Mouse (Mus musculus) CH12.LX (cell line): Measurements from ENCODE around the gene Cers5. TPM values are rescaled to one million over a fixed set of nuclear protein-coding genes. Genes with fewer than 3 reads are reported as not detected.

Source experiments
- DNase-seq: peaks from one replicate; pipeline ENCODE4 v3.0.0-alpha.2; 2013; ENCODE audit errors: extremely low read depth
- H3K27ac ChIP-seq: 2 replicates; pipeline ENCODE4 v1.5.1; 2012; ENCODE audit warnings: low read depth, mild to moderate bottlenecking, control low read depth, moderate library complexity; ENCODE audit not compliant: insufficient read depth
- H3K27me3 ChIP-seq: replicated peaks from 2 replicates; pipeline ENCODE3; 2012; ENCODE audit warnings: inconsistent platforms
- H3K36me3 ChIP-seq, 2 experiments: replicated peaks in 1 of 2; 2 replicates each; pipeline versions ENCODE3 to v1.6.1; 2012; ENCODE audit warnings: inconsistent platforms in 1 of 2, low read length in 1 of 2, mild to moderate bottlenecking in 1 of 2, mixed read lengths in 1 of 2, moderate library complexity in 1 of 2; ENCODE audit not compliant: control insufficient read depth in 1 of 2, insufficient read depth in 1 of 2
- H3K4me1 ChIP-seq, 2 experiments: 2 replicates each; pipeline ENCODE4 v1.6.1; 2012; ENCODE audit warnings: inconsistent platforms in 1 of 2, moderate library complexity in 1 of 2; ENCODE audit not compliant: insufficient read depth in 2 of 2, control insufficient read depth in 1 of 2
- H3K4me2 ChIP-seq: 2 replicates; pipeline ENCODE4 v1.6.1; 2012; ENCODE audit warnings: low read depth, mild to moderate bottlenecking, control low read depth; ENCODE audit not compliant: poor library complexity, insufficient read depth, severe bottlenecking
- H3K4me3 ChIP-seq, 3 experiments: fragments of 150-350 bp in 1 of 3; sonication (generic) in 1 of 3; replicated peaks in 1 of 3; 2 replicates each; pipeline versions ENCODE3 to v1.5.1; 2011 to 2012; ENCODE audit warnings: low read depth in 2 of 3, low read length in 2 of 3, mild to moderate bottlenecking in 2 of 3, moderate library complexity in 2 of 3, control low read depth in 1 of 3, improper control_type of control experiment in 1 of 3, inconsistent platforms in 1 of 3, mixed read lengths in 1 of 3; ENCODE audit not compliant: poor library complexity in 1 of 3
- H3K79me2 ChIP-seq: replicated peaks from 2 replicates; pipeline ENCODE4 v1.6.1; 2012; ENCODE audit warnings: mild to moderate bottlenecking, moderate library complexity; ENCODE audit not compliant: control insufficient read depth, poor library complexity, insufficient read depth, severe bottlenecking; ENCODE audit errors: extremely low read depth
- H3K9ac ChIP-seq: 2 replicates; pipeline ENCODE4 v1.6.1; 2012; ENCODE audit warnings: low read depth, mild to moderate bottlenecking, control low read depth, moderate library complexity; ENCODE audit not compliant: insufficient read depth
- H3K9me3 ChIP-seq: replicated peaks from 2 replicates; pipeline ENCODE3; 2012; ENCODE audit warnings: low read length, inconsistent platforms, mixed read lengths
- BHLHE40 ChIP-seq: IDR thresholded peaks from 2 replicates; pipeline ENCODE4 v1.6.1; 2011; ENCODE audit warnings: mild to moderate bottlenecking, low read depth, low read length, improper control_type of control experiment
- CHD1 ChIP-seq: IDR thresholded peaks from 2 replicates; pipeline ENCODE4 v1.6.1; 2012; ENCODE audit warnings: low read depth, low read length, improper control_type of control experiment, inconsistent platforms
- CTCF ChIP-seq, 2 experiments: IDR thresholded peaks in 1 of 2; conservative IDR thresholded peaks in 1 of 2; 2 replicates each; pipeline ENCODE4 v1.5.1; 2011 to 2012; ENCODE audit warnings: low read depth in 2 of 2, low read length in 2 of 2, improper control_type of control experiment in 1 of 2, inconsistent platforms in 1 of 2, mild to moderate bottlenecking in 1 of 2, moderate library complexity in 1 of 2
- E2F4 ChIP-seq: IDR thresholded peaks from 2 replicates; pipeline ENCODE4 v1.6.1; 2011; ENCODE audit warnings: low read depth, low read length, improper control_type of control experiment; ENCODE audit not compliant: insufficient replicate concordance
- ELF1 ChIP-seq: IDR thresholded peaks from 2 replicates; pipeline ENCODE4 v1.6.1; 2014; ENCODE audit warnings: low read depth, mild to moderate bottlenecking, inconsistent platforms, low read length, improper control_type of control experiment
- EP300 ChIP-seq: IDR thresholded peaks from 2 replicates; pipeline ENCODE4 v1.6.1; 2011; ENCODE audit warnings: low read length, improper control_type of control experiment
- ETS1 ChIP-seq: conservative IDR thresholded peaks from 2 replicates; pipeline ENCODE4 v1.6.1; 2012; ENCODE audit warnings: low read depth, mild to moderate bottlenecking, inconsistent platforms, low read length, improper control_type of control experiment, moderate library complexity
- GABPA ChIP-seq: IDR thresholded peaks from 2 replicates; pipeline ENCODE4 v1.6.1; 2012; ENCODE audit warnings: low read depth, low read length, improper control_type of control experiment, inconsistent platforms; ENCODE audit not compliant: insufficient replicate concordance
- HCFC1 ChIP-seq: IDR thresholded peaks from 2 replicates; pipeline ENCODE4 v1.6.1; 2012; ENCODE audit warnings: low read depth, mild to moderate bottlenecking, inconsistent platforms, low read length, improper control_type of control experiment
- IRF4 ChIP-seq: IDR thresholded peaks from 2 replicates; pipeline ENCODE4 v1.6.1; 2014; ENCODE audit warnings: low read depth, mild to moderate bottlenecking, inconsistent platforms, low read length, improper control_type of control experiment
- JUN ChIP-seq: IDR thresholded peaks from 2 replicates; pipeline ENCODE4 v1.6.1; 2011; ENCODE audit warnings: low read depth, mild to moderate bottlenecking, low read length, improper control_type of control experiment, moderate library complexity; ENCODE audit not compliant: insufficient read depth
- JUND ChIP-seq: conservative IDR thresholded peaks from 2 replicates; pipeline ENCODE4 v1.6.1; 2011; ENCODE audit warnings: low read depth, low read length, improper control_type of control experiment
- KAT2A ChIP-seq: IDR thresholded peaks from 2 replicates; pipeline ENCODE4 v1.6.1; 2012; ENCODE audit warnings: low read length, improper control_type of control experiment, inconsistent platforms; ENCODE audit not compliant: insufficient replicate concordance
- MAFK ChIP-seq: IDR thresholded peaks from 2 replicates; pipeline ENCODE4 v1.6.1; 2011; ENCODE audit warnings: low read length, improper control_type of control experiment; ENCODE audit not compliant: insufficient replicate concordance
- MAZ ChIP-seq: IDR thresholded peaks from 2 replicates; pipeline ENCODE4 v1.6.1; 2012; ENCODE audit warnings: low read depth, mild to moderate bottlenecking, inconsistent platforms, low read length, improper control_type of control experiment, moderate library complexity
- MEF2A ChIP-seq: IDR thresholded peaks from 2 replicates; pipeline ENCODE4 v1.6.1; 2014; ENCODE audit warnings: low read depth, mild to moderate bottlenecking, inconsistent platforms, low read length, improper control_type of control experiment, borderline replicate concordance
- MYC ChIP-seq: IDR thresholded peaks from 2 replicates; pipeline ENCODE4 v1.6.1; 2011; ENCODE audit warnings: low read depth, mild to moderate bottlenecking, improper control_type of control experiment, low read length
- NELFE ChIP-seq: IDR thresholded peaks from 2 replicates; pipeline ENCODE4 v1.6.1; 2011; ENCODE audit warnings: low read depth, low read length, improper control_type of control experiment
- NRF1 ChIP-seq: IDR thresholded peaks from 2 replicates; pipeline ENCODE4 v1.6.1; 2014; ENCODE audit warnings: low read depth, mild to moderate bottlenecking, inconsistent platforms, low read length, improper control_type of control experiment, moderate library complexity
- POLR2A ChIP-seq: IDR thresholded peaks from 2 replicates; pipeline ENCODE4 v1.6.1; 2011; ENCODE audit warnings: low read depth, mild to moderate bottlenecking, improper control_type of control experiment, low read length
- POLR2AphosphoS2 ChIP-seq: IDR thresholded peaks from 2 replicates; pipeline ENCODE4 v1.6.1; 2011; ENCODE audit warnings: low read depth, low read length, improper control_type of control experiment
- RAD21 ChIP-seq: IDR thresholded peaks from 2 replicates; pipeline ENCODE4 v1.6.1; 2011; ENCODE audit warnings: low read depth, mild to moderate bottlenecking, low read length, improper control_type of control experiment, moderate library complexity
- SIN3A ChIP-seq: IDR thresholded peaks from 2 replicates; pipeline ENCODE4 v1.6.1; 2012; ENCODE audit warnings: low read length, improper control_type of control experiment, inconsistent platforms
- TBP ChIP-seq: conservative IDR thresholded peaks from 2 replicates; pipeline ENCODE4 v1.6.1; 2011; ENCODE audit warnings: low read depth, low read length, improper control_type of control experiment
- TCF12 ChIP-seq: IDR thresholded peaks from 2 replicates; pipeline ENCODE4 v1.6.1; 2014; ENCODE audit warnings: low read depth, mild to moderate bottlenecking, inconsistent platforms, low read length, improper control_type of control experiment
- UBTF ChIP-seq: IDR thresholded peaks from 2 replicates; pipeline ENCODE4 v1.6.1; 2012; ENCODE audit warnings: low read depth, mild to moderate bottlenecking, inconsistent platforms, low read length, improper control_type of control experiment, moderate library complexity
- USF2 ChIP-seq: conservative IDR thresholded peaks from 2 replicates; pipeline ENCODE4 v1.6.1; 2011; ENCODE audit warnings: low read depth, low read length, improper control_type of control experiment
- ZC3H11A ChIP-seq: IDR thresholded peaks from 2 replicates; pipeline ENCODE4 v1.6.1; 2012; ENCODE audit warnings: low read depth, mild to moderate bottlenecking, inconsistent platforms, low read length, improper control_type of control experiment
- ZKSCAN1 ChIP-seq: IDR thresholded peaks from 2 replicates; pipeline ENCODE4 v1.6.1; 2012; ENCODE audit warnings: low read depth, inconsistent platforms, low read length, improper control_type of control experiment, borderline replicate concordance
- ZMIZ1 ChIP-seq: IDR thresholded peaks from 2 replicates; pipeline ENCODE4 v1.6.1; 2012; ENCODE audit warnings: low read depth, mild to moderate bottlenecking, inconsistent platforms, low read length, improper control_type of control experiment
- ZNF384 ChIP-seq: IDR thresholded peaks from 2 replicates; pipeline ENCODE4 v1.6.1; 2012; ENCODE audit warnings: low read depth, low read length, improper control_type of control experiment, inconsistent platforms
- dilution Hi-C: fragments of 300-500 bp; cut with MboI; formaldehyde crosslinking; loops from 2 replicates; pipeline ENCODE4 v1.14.3; 2020; ENCODE audit warnings: low sequenced_read_pairs; ENCODE audit not compliant: extremely low pct_unique_long_range_greater_than_20kb, extremely low pct_ligation_motif_present
- in situ Hi-C: fragments of 300-500 bp; cut with MboI; formaldehyde crosslinking; loops from 3 replicates; pipeline ENCODE4 v1.14.3; 2019; ENCODE audit warnings: low sequenced_read_pairs, low pct_ligation_motif_present, low pct_unique_long_range_greater_than_20kb, mixed read lengths
- polyA plus RNA-seq: library from polyadenylated mRNA; unstranded; fragments of >175 nt; gene quantifications from 2 replicates; pipeline ENCODE4 v1.2.1, GENCODE M21; 2012; ENCODE audit warnings: low read depth; ENCODE audit not compliant: insufficient read length
- total RNA-seq, 2 experiments: library from RNA; depleted of rRNA; stranded (reverse); fragments of 300-350 nt in 1 of 2; fragments of >200 nt in 1 of 2; gene quantifications; 2 replicates each; pipeline ENCODE4 v1.2.3; 2012 to 2014

Cers5 gene
- total and polyA plus RNA-seq, 3 experiments, result 45.0 to 149 (median 94.3) TPM

- Histone ChIP-seq H3K36me3 (peaks cover 27 to 43% of the 10 kb centered on the region in 2 experiments), H3K9me3 (no peaks in the 10 kb centered on the region), H3K4me2 (peak overlapping the region; percentile 80; the same call in 1 of the 2 replicates), H3K9ac (no peak overlapping the region), H3K27me3 (peaks cover 2% of the 10 kb centered on the region), H3K27ac (no peak overlapping the region), H3K4me3 (peak overlapping the region in 1 of 3 experiments; percentile 64), H3K4me1 (peaks cover 15 to 27% of the 10 kb centered on the region in 2 experiments), H3K79me2 (no peaks in the 10 kb centered on the region; the same call in 1 of the 2 replicates)
- no peak for DNase-seq
- dilution Hi-C loops, result no loop called here
- TF ChIP-seq ZC3H11A, result no peak
- TF ChIP-seq NRF1, result no peak
- TF ChIP-seq ZKSCAN1, result no peak
- TF ChIP-seq ETS1, result no peak
- no peak for TF ChIP-seq HCFC1
- TF ChIP-seq MAZ, result no peak
- TF ChIP-seq GABPA, result no peak
- no peak for TF ChIP-seq MAFK
- no peak for TF ChIP-seq IRF4
- no peak for TF ChIP-seq KAT2A
- TF ChIP-seq POLR2A, result no peak
- no peak for TF ChIP-seq RAD21
- no peak for TF ChIP-seq MEF2A
- no peak for TF ChIP-seq EP300
- no peak for TF ChIP-seq UBTF
- TF ChIP-seq MYC, result no peak
- TF ChIP-seq JUND, result no peak
- in situ Hi-C loops, result no loop called here
Observed at GRCm38 (mm10) chr15:99703104-99703503, 69.6 kb downstream of the Cers5 start.

GRCm38 (mm10) chr15:99701999-99702900 lies 70.4 kb downstream of the Cers5 start, which contains the start of gene Smarcd1:
Smarcd1 (plus strand) TSS chr15:99702129.
- H3K27me3 ChIP-seq, result peaks cover 7% of the 10 kb centered on the region
- no peaks in the 10 kb centered on the region for H3K9me3 ChIP-seq
- in situ Hi-C loops, result no loop called here
- peak within 1 kb of the TSS; percentile 59 to 64 (median 63) for H3K4me3 ChIP-seq
- peaks cover 15 to 27% of the 10 kb centered on the region in 2 experiments for H3K4me1 ChIP-seq
- peak; percentile 97 for DNase-seq
- H3K9ac ChIP-seq, result peak within 1 kb of the TSS; percentile 65
- peaks cover 19 to 36% of the 10 kb centered on the region in 2 experiments for H3K36me3 ChIP-seq
- no peak within 1 kb of the TSS; the same call in 1 of the 2 replicates for H3K27ac ChIP-seq
- peak within 1 kb of the TSS; percentile 80 for H3K4me2 ChIP-seq
- dilution Hi-C loops, result no loop called here
- H3K79me2 ChIP-seq, result no peaks in the 10 kb centered on the region; the same call in 1 of the 2 replicates
- TF ChIP-seq E2F4, result no peak
- TF ChIP-seq ELF1, result peak; percentile 63; the same call in 1 of the 2 replicates
- no peak for TF ChIP-seq ZNF384
- no peak; the same call in 1 of the 2 replicates for TF ChIP-seq SIN3A
- TF ChIP-seq TCF12, result peak; percentile 82; the same call in 1 of the 2 replicates
- peak; percentile 61; the same call in 1 of the 2 replicates for TF ChIP-seq MYC
- peak; percentile 64; the same call in 1 of the 2 replicates for TF ChIP-seq NELFE
- TF ChIP-seq NRF1, result 0 out of 2 replicates have a peak, but pooled peaks have one; percentile 15
- TF ChIP-seq CHD1, result no peak
- no peak for TF ChIP-seq POLR2AphosphoS2
- peak; percentile 75 to 88; a peak in 3 of 4 replicates for TF ChIP-seq CTCF (conservative IDR thresholded peaks at IDR 0.05 in 1 of 2, IDR thresholded peaks at IDR 0.05 in 1 of 2; ENCODE audit: low read depth in 2 of 2, low read length in 2 of 2)
- no peak for TF ChIP-seq JUN
- TF ChIP-seq TBP, result no peak
- TF ChIP-seq IRF4, result peak; percentile 36; the same call in 1 of the 2 replicates
- TF ChIP-seq MAFK, result no peak
- no peak for TF ChIP-seq MEF2A
- no peak for TF ChIP-seq ZMIZ1
- TF ChIP-seq BHLHE40, result peak; percentile 21; the same call in 1 of the 2 replicates
- no peak for TF ChIP-seq USF2
